Mouse (Mus musculus) olfactory bulb, adult 2 months (tissue): Measurements from ENCODE around the gene Man1b1.

ENCODE experiments used
- CTCF ChIP-seq: fragments of 200-500 bp; IDR thresholded peaks from 2 replicates; pipeline ENCODE4 v1.5.1; 2012; ENCODE audit warnings: low read depth, mild to moderate bottlenecking, low read length, moderate library complexity; ENCODE audit not compliant: insufficient read depth
- POLR2A ChIP-seq: fragments of 200-500 bp; IDR thresholded peaks from 2 replicates; pipeline ENCODE4 v1.6.1; 2012; ENCODE audit warnings: mild to moderate bottlenecking, low read depth, low read length, moderate library complexity; ENCODE audit not compliant: insufficient read depth

DNA sequence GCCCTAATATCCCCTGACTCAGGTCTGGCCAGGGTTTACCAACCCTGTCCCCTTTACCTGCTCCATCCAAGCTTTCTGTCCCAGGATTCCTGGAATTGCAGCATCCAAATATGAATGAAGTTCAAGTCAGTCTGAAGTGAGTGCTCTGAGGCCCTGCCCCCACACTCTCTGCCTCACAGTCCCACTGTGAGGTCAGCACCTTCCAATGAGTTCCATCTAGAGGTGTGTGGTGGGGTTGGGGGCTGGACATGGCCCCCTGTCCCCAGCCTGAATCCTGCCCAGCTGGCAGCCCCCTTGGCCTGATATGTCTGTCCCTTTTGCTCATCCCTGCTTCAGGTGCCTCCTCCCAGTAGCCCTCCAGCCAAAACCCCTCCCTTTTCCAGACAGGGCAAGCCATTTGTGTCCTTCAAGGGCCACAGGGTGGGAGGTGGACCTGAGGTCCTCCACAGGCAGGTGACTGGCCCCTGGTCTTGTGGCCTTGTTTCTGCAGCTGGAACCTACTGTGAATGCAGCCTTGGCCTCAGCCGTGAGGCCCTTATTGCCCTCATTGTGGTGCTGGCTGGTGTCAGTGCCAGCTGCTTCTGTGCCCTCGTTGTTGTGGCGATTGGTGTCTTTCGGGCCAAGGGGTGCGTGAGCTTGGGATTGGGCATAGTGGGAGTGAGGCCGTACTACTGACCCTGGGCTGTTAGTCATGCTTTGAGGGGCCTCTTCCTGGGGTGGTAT, 44.0 kb upstream of the Man1b1 start, which contains the start of gene Tmem210:
- no peak for TF ChIP-seq POLR2A
- no peak for TF ChIP-seq CTCF
